ENCODE assay signal across 8 mouse cellular contexts in the genomic region with DNA sequence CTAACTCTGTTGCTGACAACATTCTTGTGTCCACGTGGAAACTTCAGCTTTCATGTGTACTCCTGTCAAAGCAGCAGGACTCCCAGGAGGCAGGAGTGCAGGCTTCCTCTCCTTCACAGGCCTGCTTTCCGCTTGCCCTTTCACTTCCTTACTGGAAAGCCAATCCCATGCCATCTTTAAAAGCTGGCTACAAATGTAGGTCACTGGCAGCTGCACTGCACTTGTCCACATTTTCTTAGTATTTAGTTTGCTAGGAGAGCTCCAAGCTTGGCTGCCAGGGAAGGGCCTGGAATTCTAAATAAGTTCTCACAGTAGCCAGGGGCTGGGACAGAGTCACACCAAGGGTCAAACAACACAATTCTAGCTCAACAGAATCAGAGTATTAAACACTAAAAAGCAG. TPM values are rescaled to one million over a fixed set of nuclear protein-coding genes. Genes with fewer than 3 reads are reported as not detected.
DNase-seq lines count a peak whose midpoint lies in the region; ATAC-seq and TF ChIP-seq lines count a peak whose summit lies in the region.

No protein-coding gene starts in this region.

- 0 out of 2 replicates have a peak overlapping the region, but pooled peaks have one; percentile 3 for H3K27ac ChIP-seq in hindbrain, embryonic 16.5 days (ENCODE audit: low read depth, low read length)
- H3K27ac ChIP-seq in hindbrain, embryonic 13.5 days: no peak overlapping the region
- H3K27ac ChIP-seq in gastrocnemius, adult 2 months: peak overlapping the region; percentile 53
- no peak overlapping the region for H3K27ac ChIP-seq in liver, embryonic 11.5 days (ENCODE audit: low read depth, low read length)

- TF ChIP-seq POLR2A in brain, embryonic 14.5 days (IDR thresholded peaks at IDR 0.05; ENCODE audit: borderline replicate concordance, extremely low read depth, insufficient read depth, insufficient read length, poor library complexity, severe bottlenecking): no peak

- WGBS in hindbrain, embryonic 16.5 days: 56% methylated on average over 2 of the region's 2 CpGs
- WGBS in hindbrain, embryonic 13.5 days: 51% methylated on average over 2 of the region's 2 CpGs
- WGBS in liver, embryonic 11.5 days: 69% methylated on average over 2 of the region's 2 CpGs

- no peaks in the 10 kb centered on the region for H3K9me3 ChIP-seq in hindbrain, embryonic 16.5 days (ENCODE audit: control insufficient read depth, low read length)
- H3K9me3 ChIP-seq in hindbrain, embryonic 13.5 days: no peaks in the 10 kb centered on the region
- no peaks in the 10 kb centered on the region for H3K9me3 ChIP-seq in liver, embryonic 11.5 days (ENCODE audit: control insufficient read depth, low read length)

- H3K9ac ChIP-seq in hindbrain, embryonic 16.5 days (ENCODE audit: low read depth, low read length): no peak overlapping the region
- no peak overlapping the region for H3K9ac ChIP-seq in hindbrain, embryonic 13.5 days
- H3K9ac ChIP-seq in liver, embryonic 11.5 days (ENCODE audit: low read depth, low read length): no peak overlapping the region

- no peak for TF ChIP-seq CTCF in brain, embryonic 14.5 days (IDR thresholded peaks at IDR 0.05; ENCODE audit: borderline replicate concordance, extremely low read depth, insufficient read depth, insufficient read length)
- no peak for TF ChIP-seq CTCF in gastrocnemius, adult 2 months (IDR thresholded peaks at IDR 0.05)

- H3K4me2 ChIP-seq in hindbrain, embryonic 16.5 days (ENCODE audit: low read length): no peak overlapping the region
- H3K4me2 ChIP-seq in hindbrain, embryonic 13.5 days: no peak overlapping the region
- H3K4me2 ChIP-seq in liver, embryonic 11.5 days: no peak overlapping the region

- no peaks in the 10 kb centered on the region for H3K36me3 ChIP-seq in hindbrain, embryonic 16.5 days (ENCODE audit: control insufficient read depth, insufficient read depth, low read length)
- H3K36me3 ChIP-seq in hindbrain, embryonic 13.5 days: 0 out of 2 replicates have a peak, but pooled peaks cover 6% of the 10 kb centered on the region
- no peaks in the 10 kb centered on the region for H3K36me3 ChIP-seq in liver, embryonic 11.5 days (ENCODE audit: control insufficient read depth, insufficient read depth, low read length)

- intact Hi-C loops in gastrocnemius, adult 2 months (cut with DNase I): no loop called here

- peak; percentile 91 for ATAC-seq in hindbrain, embryonic 16.5 days
- no peak for ATAC-seq in hindbrain, embryonic 13.5 days (ENCODE audit: low FRiP score)
- ATAC-seq in megakaryocyte-erythroid progenitor cell, adult 5-6 weeks (replicated peaks; ENCODE audit: low FRiP score, low TSS enrichment, poor library complexity, severe bottlenecking): no peak
- ATAC-seq in liver, embryonic 11.5 days (replicated peaks; ENCODE audit: low FRiP score): no peak

- peak; percentile 17 for DNase-seq in brain, embryonic 14.5 days (ENCODE audit: low read depth)
- DNase-seq in gastrocnemius, adult 2 months: peak; percentile 65
- peak; percentile 7 to 33 for DNase-seq in left cerebral cortex, adult 9 months (ENCODE audit: low spot score in 2 of 2)
- DNase-seq in liver, embryonic 11.5 days (ENCODE audit: low spot score): no peak
- DNase-seq in ovary, postnatal 36 days (ENCODE audit: low spot score): no peak

- H3K4me1 ChIP-seq in hindbrain, embryonic 16.5 days (ENCODE audit: control insufficient read depth, insufficient read depth, low read depth, low read length): no peaks in the 10 kb centered on the region
- no peaks in the 10 kb centered on the region for H3K4me1 ChIP-seq in hindbrain, embryonic 13.5 days (replicated peaks)
- H3K4me1 ChIP-seq in liver, embryonic 11.5 days (replicated peaks; ENCODE audit: control insufficient read depth, insufficient read depth, low read length): no peaks in the 10 kb centered on the region

- no peaks in the 10 kb centered on the region for H3K27me3 ChIP-seq in hindbrain, embryonic 16.5 days (replicated peaks; ENCODE audit: control insufficient read depth, insufficient read depth, low read length)
- H3K27me3 ChIP-seq in hindbrain, embryonic 13.5 days: no peaks in the 10 kb centered on the region
- no peaks in the 10 kb centered on the region for H3K27me3 ChIP-seq in liver, embryonic 11.5 days (replicated peaks; ENCODE audit: control insufficient read depth, insufficient read depth, low read length)

- H3K4me3 ChIP-seq in hindbrain, embryonic 16.5 days (ENCODE audit: low read length): no peak overlapping the region
- no peak overlapping the region for H3K4me3 ChIP-seq in hindbrain, embryonic 13.5 days
- no peak overlapping the region for H3K4me3 ChIP-seq in gastrocnemius, adult 2 months
- H3K4me3 ChIP-seq in liver, embryonic 11.5 days (ENCODE audit: low read depth, low read length): no peak overlapping the region

RNA-seq across cellular contexts. Expression of a gene that starts 49.6 kb away (rescaled TPM):
- polyA plus RNA-seq in hindbrain, embryonic 16.5 days (2015; fragmentation: Nextera tagmentation; extraction: Ambion mirVana): 42.2 and 42.4 TPM in 2 replicates
- polyA plus RNA-seq in hindbrain, embryonic 13.5 days (2015; fragmentation: Nextera tagmentation; extraction: Ambion mirVana): 37.5 and 43.0 TPM in 2 replicates
- polyA plus RNA-seq in brain, embryonic 14.5 days (2012; rRNA removed): 13.7 and 14.1 TPM in 2 replicates
- total RNA-seq in gastrocnemius, adult 2 months (2021): 10 to 100 TPM in 1 of 2 experiments, 1 to 10 TPM in 1; 8.9 to 12.1 TPM
- total RNA-seq in megakaryocyte-erythroid progenitor cell, adult 5-6 weeks (2014; fragmentation: Nextera tagmentation): 21.5 and 41.7 TPM in 2 replicates
- 20.7 and 30.3 TPM in 2 replicates for total RNA-seq in megakaryocyte-erythroid progenitor cell, adult 5-6 weeks (2017)
- 28.2 and 35.3 TPM in 2 replicates for polyA plus RNA-seq in liver, embryonic 11.5 days (2014; fragmentation: Nextera tagmentation; extraction: Ambion mirVana)

RNA-seq across cellular contexts. Expression of a gene that starts 49.7 kb away (rescaled TPM):
- 106 TPM in 2 replicates for polyA plus RNA-seq in hindbrain, embryonic 16.5 days (2015; fragmentation: Nextera tagmentation; extraction: Ambion mirVana)
- 106 and 115 TPM in 2 replicates for polyA plus RNA-seq in hindbrain, embryonic 13.5 days (2015; fragmentation: Nextera tagmentation; extraction: Ambion mirVana)
- 36.6 and 45.8 TPM in 2 replicates for polyA plus RNA-seq in brain, embryonic 14.5 days (2012; rRNA removed)
- total RNA-seq in gastrocnemius, adult 2 months (2021): 10 to 100 TPM; 76.1 to 81.6 TPM
- 47.5 and 61.7 TPM in 2 replicates for total RNA-seq in megakaryocyte-erythroid progenitor cell, adult 5-6 weeks (2014; fragmentation: Nextera tagmentation)
- total RNA-seq in megakaryocyte-erythroid progenitor cell, adult 5-6 weeks (2017): 55.6 and 72.8 TPM in 2 replicates
- 105 and 110 TPM in 2 replicates for polyA plus RNA-seq in liver, embryonic 11.5 days (2014; fragmentation: Nextera tagmentation; extraction: Ambion mirVana)

Comparison
In these comparisons a context has a peak if more than half of its experiments do, and no peak if none do; other contexts are left out.
1. H3K27ac ChIP-seq: peak in hindbrain, embryonic 16.5 days (single experiment) and gastrocnemius, adult 2 months (single experiment); none in hindbrain, embryonic 13.5 days (single experiment) and liver, embryonic 11.5 days (single experiment).
2. DNase-seq: peak in brain, embryonic 14.5 days (single experiment), gastrocnemius, adult 2 months (single experiment) and left cerebral cortex, adult 9 months (2 of 2); none in liver, embryonic 11.5 days (single experiment) and ovary, postnatal 36 days (single experiment).